Mouse (Mus musculus) liver, postnatal 0 days (tissue): ENCODE measurements around the gene Myo1d.

Source experiments
- CTCF ChIP-seq: sonication (generic); IDR thresholded peaks from 2 replicates; pipeline ENCODE4 v1.5.1; 2016; ENCODE audit warnings: antibody characterized with exemption, low read depth
- EP300 ChIP-seq: IDR thresholded peaks from 2 replicates; pipeline ENCODE4 v1.6.1; 2016; ENCODE audit warnings: antibody characterized with exemption, low read depth, mild to moderate bottlenecking

DNA sequence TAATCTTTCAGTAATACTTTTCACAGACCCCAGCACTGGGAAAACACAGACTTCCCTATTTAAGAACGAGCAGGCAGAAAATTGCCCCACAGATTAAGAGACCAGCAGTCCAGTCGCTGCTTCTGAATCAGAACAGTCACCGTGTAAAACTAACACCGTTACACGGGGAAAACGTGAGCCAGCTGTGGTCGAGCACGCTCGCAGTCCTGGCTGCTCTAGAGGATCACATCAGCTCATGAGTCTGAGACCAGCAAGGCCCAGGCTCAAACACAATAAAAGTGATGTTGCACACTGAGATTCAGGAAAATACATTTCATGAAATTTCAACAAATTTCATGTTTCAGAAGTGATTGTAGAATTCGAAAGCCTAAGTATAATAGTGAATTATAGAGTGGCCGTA is 194.6 kb downstream of the Myo1d start:
- no peak for TF ChIP-seq CTCF
- TF ChIP-seq EP300 = no peak
